Mouse (Mus musculus): ENCODE results near the gene Olfr1393. TPM values are rescaled to one million over a fixed set of nuclear protein-coding genes. Genes with fewer than 3 reads are reported as not detected.
A peak's percentile ranks its signal among the peaks of the same experiment; 100 is the strongest.

Gene Olfr1393
- total and polyA plus RNA-seq, 2 experiments from 2014 or later: 0.10 to 0.48 TPM

GRCm38 (mm10) chr11:49246523-49246922 is 31.6 kb upstream of the Olfr1393 start:
- ATAC-seq (no peak), DNase-seq (no peak)
- H3K36me3 ChIP-seq (ENCODE audit: insufficient read depth): no peaks in the 10 kb centered on the region
- no peak overlapping the region for H3K4me2 ChIP-seq (ENCODE audit: low read depth)
- H3K9ac ChIP-seq: no peak overlapping the region
- peaks cover 27% of the 10 kb centered on the region for H3K4me1 ChIP-seq (ENCODE audit: insufficient read depth)
- TF ChIP-seq CTCF (IDR thresholded peaks at IDR 0.05; ENCODE audit: low read depth): no peak
- H3K9me3 ChIP-seq (ENCODE audit: low read length): no peaks in the 10 kb centered on the region
- no peak overlapping the region for H3K4me3 ChIP-seq (ENCODE audit: low read depth, low read length)
- 95% methylated on average over 4 of the region's 4 CpGs for WGBS
- H3K27ac ChIP-seq (ENCODE audit: low read depth, low read length): no peak overlapping the region
- no peaks in the 10 kb centered on the region for H3K27me3 ChIP-seq (ENCODE audit: insufficient read depth, low read length)

- TF ChIP-seq CTCF (IDR thresholded peaks at IDR 0.05; ENCODE audit: low read depth): no peak
- no peak overlapping the region for H3K4me3 ChIP-seq (ENCODE audit: low read depth, low read length)
- no peaks in the 10 kb centered on the region for H3K27me3 ChIP-seq (ENCODE audit: insufficient read depth, low read length)
- no peak overlapping the region for H3K27ac ChIP-seq (ENCODE audit: low read depth, low read length)
- 82% methylated on average over 2 of the region's 2 CpGs for WGBS
- ATAC-seq: no peak
- no peak for DNase-seq
- no peaks in the 10 kb centered on the region for H3K9me3 ChIP-seq (ENCODE audit: low read length)
- no peak overlapping the region for H3K9ac ChIP-seq
- no peak overlapping the region for H3K4me2 ChIP-seq (ENCODE audit: low read depth)
- no peaks in the 10 kb centered on the region for H3K36me3 ChIP-seq (ENCODE audit: insufficient read depth)
- peaks cover 27% of the 10 kb centered on the region for H3K4me1 ChIP-seq (ENCODE audit: insufficient read depth)
Measured at GRCm38 (mm10) chr11:49247255-49247654, 30.8 kb upstream of the Olfr1393 start.

- no peak overlapping the region for H3K4me3 ChIP-seq (ENCODE audit: low read depth, low read length)
- H3K27ac ChIP-seq (ENCODE audit: low read depth, low read length): no peak overlapping the region
- H3K4me2 ChIP-seq (ENCODE audit: low read depth): no peak overlapping the region
- WGBS: 56% methylated on average over 6 of the region's 6 CpGs
- DNase-seq (no peak), ATAC-seq (no peak)
- H3K9me3 ChIP-seq (ENCODE audit: low read length): no peaks in the 10 kb centered on the region
- H3K9ac ChIP-seq: no peak overlapping the region; the same call in 1 of the 2 replicates
- H3K4me1 ChIP-seq (ENCODE audit: insufficient read depth): peaks cover 23% of the 10 kb centered on the region
- TF ChIP-seq CTCF (IDR thresholded peaks at IDR 0.05; ENCODE audit: low read depth): no peak
- H3K27me3 ChIP-seq (ENCODE audit: insufficient read depth, low read length): no peaks in the 10 kb centered on the region
- H3K36me3 ChIP-seq (ENCODE audit: insufficient read depth): no peaks in the 10 kb centered on the region
Measured at GRCm38 (mm10) chr11:49248226-49248973, 29.7 kb upstream of the Olfr1393 start.

GRCm38 (mm10) chr11:49248974-49249700 is 29.0 kb upstream of the Olfr1393 start:
- Histone ChIP-seq H3K36me3 (ENCODE audit: insufficient read depth) (peaks cover 3% of the 10 kb centered on the region), H3K4me3 (ENCODE audit: low read depth, low read length) (no peak overlapping the region), H3K9me3 (ENCODE audit: low read length) (no peaks in the 10 kb centered on the region), H3K27me3 (ENCODE audit: insufficient read depth, low read length) (no peaks in the 10 kb centered on the region), H3K9ac (no peak overlapping the region), H3K27ac (ENCODE audit: low read depth, low read length) (no peak overlapping the region), H3K4me2 (ENCODE audit: low read depth) (no peak overlapping the region), H3K4me1 (ENCODE audit: insufficient read depth) (peaks cover 23% of the 10 kb centered on the region)
- no peak for DNase-seq
- TF ChIP-seq CTCF (IDR thresholded peaks at IDR 0.05; ENCODE audit: low read depth): no peak
- ATAC-seq: no peak
- 68% methylated on average over 6 of the region's 6 CpGs for WGBS

- H3K4me3 ChIP-seq (ENCODE audit: low read depth, low read length): peak overlapping the region; percentile 61
- H3K27ac ChIP-seq (ENCODE audit: low read depth, low read length): peak overlapping the region; percentile 64; the same call in 1 of the 2 replicates
- peak overlapping the region; percentile 69 for H3K9ac ChIP-seq
- no peaks in the 10 kb centered on the region for H3K27me3 ChIP-seq (ENCODE audit: insufficient read depth, low read length)
- peaks cover 22% of the 10 kb centered on the region for H3K4me1 ChIP-seq (ENCODE audit: insufficient read depth)
- DNase-seq: peak; percentile 3
- H3K36me3 ChIP-seq (ENCODE audit: insufficient read depth): peaks cover 3% of the 10 kb centered on the region
- no peak for ATAC-seq
- 30% methylated on average over 10 of the region's 10 CpGs for WGBS
- peak overlapping the region; percentile 75 for H3K4me2 ChIP-seq (ENCODE audit: low read depth)
- no peaks in the 10 kb centered on the region for H3K9me3 ChIP-seq (ENCODE audit: low read length)
- no peak for TF ChIP-seq CTCF (IDR thresholded peaks at IDR 0.05; ENCODE audit: low read depth)
Measured at GRCm38 (mm10) chr11:49249811-49250421, 28.2 kb upstream of the Olfr1393 start.

- Histone ChIP-seq H3K27me3 (ENCODE audit: insufficient read depth, low read length) (no peaks in the 10 kb centered on the region), H3K4me2 (ENCODE audit: low read depth) (peak overlapping the region; percentile 75), H3K9me3 (ENCODE audit: low read length) (no peaks in the 10 kb centered on the region), H3K4me1 (ENCODE audit: insufficient read depth) (peaks cover 15% of the 10 kb centered on the region), H3K27ac (ENCODE audit: low read depth, low read length) (peak overlapping the region; percentile 64), H3K36me3 (ENCODE audit: insufficient read depth) (peaks cover 3% of the 10 kb centered on the region), H3K9ac (peak overlapping the region; percentile 69), H3K4me3 (ENCODE audit: low read depth, low read length) (peak overlapping the region; percentile 61)
- TF ChIP-seq CTCF (IDR thresholded peaks at IDR 0.05; ENCODE audit: low read depth): peak; percentile 61
- DNase-seq: peak; percentile 56
- peak; percentile 93 for ATAC-seq
- WGBS: 2% methylated on average over 45 of the region's 45 CpGs
Measured at GRCm38 (mm10) chr11:49250422-49251379, 27.4 kb upstream of the Olfr1393 start.
